Mouse (Mus musculus): ENCODE data around the gene Scube1.

- TF ChIP-seq CTCF (IDR thresholded peaks at IDR 0.05; ENCODE audit: low read depth) (no peak), EP300 (IDR thresholded peaks at IDR 0.05; ENCODE audit: low read depth) (no peak)
Measured at GRCm38 (mm10) chr15:83715582-83716228, 9.1 kb downstream of the Scube1 start.

All from liver, postnatal 0 days (tissue).